Mouse (Mus musculus): ENCODE data around the gene Atf1.
A peak's percentile ranks its signal among the peaks of the same experiment; 100 is the strongest.
"Not testable (repeated sequence)": the region's sequence is repeated elsewhere in the genome, so short reads cannot be mapped to it uniquely, and the experiment has no call there.

Atf1 gene

DNA sequence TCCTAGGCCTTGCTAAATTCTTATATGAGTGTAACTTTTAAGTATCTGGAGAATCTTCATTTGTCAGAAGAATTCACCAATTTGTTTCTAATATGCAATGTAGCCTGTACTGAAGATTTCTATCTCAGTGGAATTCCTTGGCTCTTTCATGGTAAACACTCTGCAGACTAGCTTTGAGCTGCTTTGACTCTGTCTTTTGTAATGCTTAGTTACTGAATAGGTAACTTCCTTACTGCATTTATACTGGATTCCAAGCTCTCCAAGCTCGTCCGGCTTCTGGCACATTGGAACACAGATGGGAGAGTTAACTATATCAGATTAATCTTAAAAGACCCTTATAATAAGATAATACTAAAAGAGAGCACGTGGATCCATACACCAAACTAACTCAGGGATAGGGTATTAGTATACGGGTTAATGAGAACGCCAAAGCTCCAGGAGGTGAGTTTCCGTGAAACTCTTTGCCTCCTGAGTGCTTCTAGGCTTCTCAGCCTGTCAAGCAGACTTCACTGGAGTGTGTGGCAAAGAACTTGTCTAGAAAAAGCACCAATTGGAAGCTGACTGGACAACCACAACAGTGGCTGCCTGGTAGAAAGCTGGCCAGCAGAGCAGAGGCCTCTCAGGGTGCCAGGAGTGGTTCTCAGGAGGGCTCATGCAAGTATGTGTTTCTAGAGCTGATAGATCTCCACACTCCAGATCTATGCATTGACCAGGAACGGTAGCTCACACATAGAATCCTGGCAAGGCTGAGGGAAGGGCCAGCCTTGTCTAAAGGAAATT, 31.2 kb downstream of the Atf1 start:
- DNase-seq (ENCODE audit: low read depth, low spot score): no peak

DNA sequence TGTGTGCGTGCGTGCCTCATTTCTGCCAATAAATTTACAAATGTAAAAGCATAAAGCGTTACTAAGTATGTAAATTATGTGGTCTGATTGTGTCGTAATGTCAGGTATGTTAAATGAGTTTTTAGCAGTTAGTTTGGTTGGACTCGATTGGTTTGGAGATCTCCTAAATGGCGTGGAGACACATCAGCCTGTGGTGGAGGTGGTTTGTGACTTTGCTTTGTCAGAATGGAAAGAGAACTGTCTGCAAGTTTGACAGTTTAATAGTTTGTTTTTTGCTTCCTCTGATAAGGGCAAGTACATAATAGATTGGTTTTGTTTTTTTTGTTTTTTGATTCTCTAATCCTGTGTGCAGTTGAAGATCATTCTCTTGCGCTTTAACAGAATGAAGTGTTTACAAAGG, 32.7 kb downstream of the Atf1 start:
- DNase-seq (ENCODE audit: low read depth, low spot score): not testable (repeated sequence)

DNA sequence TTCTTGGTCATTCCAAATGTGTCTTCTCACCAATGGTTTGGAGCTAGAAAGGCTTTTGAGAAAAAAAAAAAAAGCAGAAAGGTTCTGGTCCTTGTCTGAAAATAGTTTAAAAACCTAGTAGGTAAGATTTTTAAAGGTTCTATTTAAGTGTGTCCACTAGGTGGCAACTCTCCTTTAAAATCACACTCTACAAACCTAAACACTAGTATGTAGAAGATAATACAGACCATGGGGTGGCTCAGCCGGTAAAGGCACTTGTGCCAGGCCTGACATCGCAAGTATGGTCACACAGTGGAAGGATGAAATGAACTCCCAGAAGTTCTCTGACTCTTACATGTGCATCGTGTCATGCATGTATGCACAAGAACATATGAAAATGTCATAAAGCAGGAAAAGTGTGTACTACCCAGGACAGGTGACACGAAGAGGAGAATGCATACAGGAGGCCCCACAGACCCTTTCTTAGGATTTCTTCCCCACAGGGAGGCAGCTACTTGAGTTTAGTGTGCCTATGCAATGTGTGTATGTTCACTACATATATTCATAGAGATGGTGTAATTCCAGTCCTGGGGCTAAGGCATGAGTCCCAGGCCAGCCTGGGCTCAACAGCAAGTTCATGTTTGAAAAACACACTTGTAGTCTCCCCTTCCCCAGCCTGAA, 35.8 kb downstream of the Atf1 start:
- DNase-seq (ENCODE audit: low read depth, low spot score): peak; percentile 2

DNA sequence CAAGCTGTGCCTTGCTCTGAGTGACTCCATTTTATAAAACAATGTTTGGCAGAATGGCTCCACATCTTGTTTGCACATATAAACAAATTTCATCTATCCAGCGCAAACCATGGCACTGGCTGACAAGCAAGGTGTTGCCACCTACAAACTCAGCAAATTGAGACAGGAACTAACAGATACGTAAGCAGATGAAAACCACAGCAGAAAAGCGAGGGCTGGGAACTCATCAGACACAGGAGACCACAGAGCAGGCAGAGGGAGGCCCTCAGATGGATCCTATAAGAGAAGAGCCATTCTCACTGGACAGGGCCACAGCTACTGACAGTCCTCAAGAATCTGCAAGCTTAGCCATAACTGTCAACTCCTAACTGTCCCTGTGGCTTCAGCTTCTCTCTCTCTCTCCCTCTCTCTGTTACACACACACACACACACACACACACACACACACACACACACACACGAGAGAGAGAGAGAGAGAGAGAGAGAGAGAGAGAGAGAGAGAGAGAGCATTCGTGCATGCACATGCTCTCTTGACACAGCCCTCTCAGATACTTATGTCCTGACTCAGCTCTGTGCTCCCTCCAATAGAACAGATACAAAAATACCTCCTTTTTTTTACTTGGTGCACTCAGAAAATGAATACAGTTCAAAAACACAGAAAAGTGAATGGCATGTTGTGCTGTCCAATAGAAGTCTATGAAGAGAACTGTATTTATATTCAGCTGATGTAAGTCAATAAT, 38.1 kb downstream of the Atf1 start:
- no peak for DNase-seq (ENCODE audit: low read depth, low spot score)

DNA sequence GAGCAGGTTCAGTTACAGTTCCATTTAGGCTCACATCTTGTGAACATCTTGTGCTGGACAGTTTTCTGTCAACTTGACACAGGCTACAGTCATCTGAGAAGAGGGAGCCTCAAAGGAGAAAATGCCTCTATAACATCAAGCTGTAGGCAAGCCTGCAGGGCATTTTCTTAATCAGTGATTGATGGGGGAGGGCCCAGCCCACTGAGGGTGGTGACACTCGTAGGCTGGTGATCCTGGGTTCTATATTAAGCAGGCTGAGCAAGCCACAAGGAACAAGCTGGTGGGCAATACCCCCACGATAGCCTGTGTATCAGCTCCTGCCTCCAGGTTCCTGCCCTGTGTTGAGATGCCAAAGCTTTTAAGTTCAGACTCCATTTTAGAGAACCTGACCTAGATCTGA, 41.3 kb downstream of the Atf1 start:
- DNase-seq (ENCODE audit: low read depth, low spot score): no peak

DNA sequence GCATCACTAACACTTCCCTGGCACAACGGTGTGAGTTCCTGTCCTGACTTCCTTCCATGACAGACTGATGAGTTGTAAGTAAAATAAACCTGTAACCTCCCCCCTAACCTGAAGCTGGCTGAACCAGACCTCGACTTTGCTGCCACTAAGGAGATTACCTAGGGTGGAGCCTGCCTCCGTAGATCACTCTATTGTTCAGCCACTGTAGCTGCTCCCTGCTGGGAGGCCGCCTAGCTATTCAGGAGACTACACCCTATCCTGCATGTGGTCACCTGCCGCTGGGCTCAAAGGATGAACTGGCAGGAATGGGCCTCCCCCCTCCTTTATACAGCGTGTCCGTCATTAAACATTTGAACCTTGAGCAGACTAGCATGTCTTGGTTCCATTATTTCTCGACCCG, 42.2 kb downstream of the Atf1 start:
- no peak for DNase-seq (ENCODE audit: low read depth, low spot score)

DNA sequence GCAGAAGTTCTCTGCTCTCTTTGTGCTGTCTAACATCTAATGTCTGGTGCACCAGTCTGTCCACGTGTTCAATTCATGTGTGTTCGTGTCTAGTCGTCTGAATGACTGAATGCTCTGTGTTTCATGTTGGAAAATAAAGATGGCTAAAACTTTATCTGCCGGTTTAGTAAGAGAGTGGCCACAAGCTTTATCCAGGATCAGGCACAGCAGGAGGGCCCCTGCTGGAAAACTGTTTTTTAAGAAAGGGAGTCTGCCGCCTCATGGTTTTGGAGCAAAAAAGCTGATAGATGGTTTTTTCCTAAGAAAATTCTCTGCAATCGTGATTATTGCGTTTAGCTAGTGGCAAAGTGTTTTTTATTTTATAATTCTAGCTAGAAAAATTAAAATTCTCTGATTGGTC, 43.0 kb downstream of the Atf1 start:
- DNase-seq (ENCODE audit: low read depth, low spot score): not testable (repeated sequence)

DNA sequence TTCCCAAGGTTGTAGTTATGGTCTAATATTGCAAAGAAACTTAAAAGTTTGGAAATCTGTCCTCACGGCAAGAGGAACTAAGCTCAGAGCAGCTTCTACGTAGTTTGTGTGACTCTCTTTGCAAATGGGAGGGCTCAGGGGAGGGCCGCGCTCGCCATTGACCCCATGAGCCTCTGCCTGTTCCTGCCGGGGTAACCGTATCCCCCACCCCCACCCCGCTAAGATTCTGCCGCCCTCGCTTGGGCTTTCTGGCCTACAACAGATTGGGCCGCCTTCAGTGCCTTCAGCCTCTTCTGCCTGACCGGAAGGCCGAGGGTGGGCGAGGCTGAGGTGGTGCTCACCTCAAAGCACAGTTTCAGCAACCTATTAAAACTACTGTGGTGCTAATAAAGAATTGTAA, 43.8 kb downstream of the Atf1 start:
- no peak for DNase-seq (ENCODE audit: low read depth, low spot score)

DNA sequence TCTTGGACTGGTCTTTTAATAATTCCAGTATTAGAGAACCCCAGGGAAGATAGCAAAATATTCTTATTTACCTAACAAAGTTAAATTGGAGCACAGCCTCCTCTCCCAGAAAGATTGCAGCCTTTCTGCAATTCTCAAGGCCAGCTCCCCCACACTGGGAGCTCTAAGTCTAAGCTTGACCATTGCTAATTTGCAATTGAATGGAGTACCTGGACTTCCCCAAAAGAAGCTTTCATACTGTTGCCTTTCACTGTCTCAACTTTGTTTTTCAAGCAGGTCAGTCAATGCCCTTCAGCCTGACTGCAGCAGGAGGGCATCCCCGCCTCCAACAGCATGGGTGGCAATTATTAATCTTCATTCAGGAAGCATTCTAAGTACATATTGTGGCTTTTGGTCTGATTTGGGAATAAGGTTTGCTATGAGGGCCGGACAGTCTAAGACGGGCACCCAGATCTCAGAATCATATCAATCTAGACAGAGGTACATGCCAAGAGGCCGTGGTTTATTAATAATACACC, 46.2 kb downstream of the Atf1 start:
- DNase-seq (ENCODE audit: low read depth, low spot score): not testable (repeated sequence)

DNA sequence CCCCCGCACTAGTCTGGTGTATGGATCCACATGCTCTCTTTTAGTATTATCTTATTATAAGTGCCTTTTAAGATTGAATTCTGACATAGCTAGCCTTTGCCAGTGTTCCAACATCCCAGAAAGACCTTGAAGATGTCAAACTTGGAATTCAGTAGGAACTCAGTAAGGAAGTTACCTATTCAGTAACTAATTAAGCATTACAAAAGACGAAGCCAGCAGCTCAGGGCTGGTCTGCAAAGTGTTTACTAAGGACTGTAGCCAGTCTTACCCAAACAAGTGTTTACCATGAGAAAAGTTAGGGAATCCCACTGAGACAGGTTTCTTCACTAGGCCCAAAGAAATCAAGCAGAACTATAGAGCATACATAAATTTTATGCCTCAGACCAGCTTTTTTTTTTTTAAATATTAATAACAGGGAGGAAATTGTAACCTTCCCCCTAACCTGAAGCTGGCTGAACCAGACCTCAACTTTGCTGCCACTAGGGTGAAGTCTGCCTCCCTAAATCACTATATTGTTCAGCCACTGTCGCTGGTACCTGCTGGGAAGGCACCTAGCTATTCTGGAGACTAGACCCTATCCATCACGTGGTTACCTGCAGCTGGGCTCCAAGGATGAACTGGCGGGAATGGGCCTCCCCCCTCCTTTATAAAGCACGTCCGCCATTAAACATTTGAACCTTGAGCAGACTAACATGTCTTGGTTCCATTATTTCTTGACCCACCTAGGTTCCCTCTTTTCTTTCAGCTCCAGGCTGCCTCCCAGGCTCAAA, 47.4 kb downstream of the Atf1 start:
- no peak for DNase-seq (ENCODE audit: low read depth, low spot score)

DNA sequence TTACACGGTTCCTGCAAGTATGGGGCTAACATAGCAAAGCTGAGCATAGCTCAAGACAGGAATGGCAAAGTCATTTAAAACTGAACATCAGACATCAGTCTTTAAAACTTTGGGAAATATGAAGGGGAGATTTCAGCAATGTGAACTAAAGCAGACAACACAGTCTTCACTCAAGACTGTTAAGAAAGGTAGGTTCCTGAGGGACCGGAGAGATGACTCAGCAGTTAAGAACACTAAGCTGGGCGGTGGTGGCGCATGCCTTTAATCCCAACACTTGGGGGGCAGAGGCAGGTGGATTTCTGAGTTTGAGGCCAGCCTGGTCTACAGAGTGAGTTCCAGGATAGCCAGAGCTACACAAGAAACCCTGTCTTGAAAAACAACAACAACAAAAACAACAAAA, 48.8 kb downstream of the Atf1 start:
- no peak for DNase-seq (ENCODE audit: low read depth, low spot score)

DNA sequence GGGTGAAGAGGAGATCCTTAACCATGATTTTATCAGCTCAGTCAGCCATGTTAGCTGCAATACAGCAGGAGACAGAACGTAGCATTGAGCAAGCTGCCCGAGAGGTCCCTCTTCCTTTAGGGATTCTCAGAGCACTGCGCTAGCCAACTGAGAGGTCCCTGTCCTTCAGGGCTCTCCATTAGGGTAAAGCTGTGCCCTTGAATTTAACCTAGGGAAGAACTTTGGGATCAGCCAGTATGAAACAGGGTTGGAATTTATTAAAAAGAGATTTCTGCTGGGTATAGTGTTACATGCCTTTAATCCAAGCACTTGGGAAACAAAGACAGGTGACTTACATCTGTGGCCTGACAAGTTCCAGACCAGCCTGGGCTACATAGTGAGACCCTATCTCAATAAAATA, 50.0 kb downstream of the Atf1 start:
- no peak for DNase-seq (ENCODE audit: low read depth, low spot score)

DNA sequence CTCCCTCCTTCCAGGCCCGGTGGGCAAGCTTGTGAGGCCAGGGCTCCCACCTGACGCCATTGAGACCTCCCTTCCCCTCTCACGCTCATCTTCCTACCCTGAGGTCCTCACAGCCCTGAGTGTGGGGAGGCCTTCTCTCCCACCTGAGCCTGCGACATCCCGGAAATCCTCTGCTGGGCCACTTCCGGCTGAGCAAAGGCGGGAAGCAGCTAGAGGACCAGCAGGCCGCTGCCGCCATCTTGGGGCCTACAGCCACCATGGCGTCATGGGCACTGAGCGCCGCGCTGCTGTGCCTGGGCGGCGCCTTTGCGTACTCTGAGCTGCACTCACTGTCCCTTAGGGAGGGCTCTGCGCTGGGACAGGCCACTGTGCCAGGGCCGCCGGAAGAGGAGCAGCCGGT, 53.0 kb downstream of the Atf1 start, which contains the start of gene Tmprss12:
Gene Tmprss12 (plus strand): TSS at position 212 of the 400 bp plus-strand sequence.
- no peak for DNase-seq (ENCODE audit: low read depth, low spot score)

DNA sequence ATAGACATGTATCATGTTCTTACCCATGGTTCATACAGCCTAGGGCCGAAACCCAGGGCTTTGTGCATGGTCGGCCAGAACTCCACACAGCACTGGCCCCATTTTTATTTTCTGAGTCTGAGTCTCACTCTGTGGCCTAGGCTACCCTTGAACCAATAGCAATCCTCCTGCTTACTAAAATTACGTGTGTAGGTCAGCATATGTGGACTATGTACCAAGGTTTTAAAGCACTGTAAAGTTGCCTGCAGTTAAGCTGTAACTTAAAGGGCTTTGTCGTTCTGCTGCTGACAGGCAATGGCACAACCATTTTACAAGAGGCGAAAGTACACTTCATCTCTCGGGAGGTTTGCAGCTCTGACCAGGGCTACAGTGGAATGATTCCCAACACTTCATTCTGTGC, 61.4 kb downstream of the Atf1 start:
- DNase-seq (ENCODE audit: low read depth, low spot score): no peak

DNA sequence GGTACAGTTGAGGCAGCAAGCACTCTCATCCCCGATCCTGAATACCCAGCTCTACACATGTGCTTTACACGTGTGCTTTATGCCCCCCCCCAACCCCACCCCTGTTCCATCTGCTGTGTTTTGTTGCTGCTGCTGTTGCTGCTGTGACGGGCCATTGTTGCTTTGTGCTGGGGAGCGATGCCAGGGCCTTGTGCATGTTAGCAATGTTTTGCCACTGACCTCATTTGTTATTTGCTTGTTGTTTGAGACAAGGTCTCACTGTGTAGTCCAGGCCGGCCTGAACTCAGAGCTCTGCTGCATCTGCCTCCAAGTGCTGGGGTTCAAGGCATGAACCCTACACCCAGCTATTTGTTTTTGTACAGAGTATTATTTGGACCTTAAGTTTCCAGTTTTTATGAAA, 63.2 kb downstream of the Atf1 start:
- no peak for DNase-seq (ENCODE audit: low read depth, low spot score)

DNA sequence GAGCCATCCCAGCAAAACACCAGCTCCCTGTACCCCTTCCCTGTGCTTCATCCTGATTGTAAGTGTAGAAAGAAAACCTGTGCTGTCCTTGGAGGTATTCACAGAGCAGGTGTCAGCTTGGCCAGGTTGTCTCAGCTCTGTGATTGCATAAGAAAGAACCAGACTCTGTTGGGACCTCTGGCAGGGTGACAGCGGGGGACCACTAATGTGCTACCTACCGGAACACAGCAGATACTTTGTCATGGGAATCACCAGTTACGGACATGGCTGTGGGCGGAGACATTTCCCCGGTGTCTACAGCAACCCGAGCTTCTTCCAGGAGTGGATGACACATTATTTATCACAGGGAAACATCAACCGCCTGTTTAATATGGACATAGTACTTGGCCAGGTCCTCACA, 64.7 kb downstream of the Atf1 start:
- no peak for DNase-seq (ENCODE audit: low read depth, low spot score)

DNA sequence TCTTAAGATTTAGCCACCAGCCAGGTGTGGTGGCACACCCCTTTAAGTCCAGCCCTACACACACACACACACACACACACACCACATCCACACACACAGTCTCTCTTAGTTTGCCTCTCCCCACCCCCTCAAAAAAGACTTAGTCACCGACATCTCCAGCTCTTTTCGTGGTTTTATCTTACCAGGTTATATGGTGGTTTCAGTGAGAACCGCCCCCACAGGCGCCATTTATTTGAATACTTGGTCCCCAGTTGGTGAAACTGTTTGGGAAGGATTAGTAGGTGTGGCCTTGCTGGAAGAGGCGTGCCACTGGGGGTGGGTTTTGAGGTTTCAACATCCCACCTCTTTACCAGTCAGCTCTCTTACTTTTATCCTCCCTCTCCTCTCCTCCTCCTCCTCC, 70.2 kb downstream of the Atf1 start:
- no peak for DNase-seq (ENCODE audit: low read depth, low spot score)

DNA sequence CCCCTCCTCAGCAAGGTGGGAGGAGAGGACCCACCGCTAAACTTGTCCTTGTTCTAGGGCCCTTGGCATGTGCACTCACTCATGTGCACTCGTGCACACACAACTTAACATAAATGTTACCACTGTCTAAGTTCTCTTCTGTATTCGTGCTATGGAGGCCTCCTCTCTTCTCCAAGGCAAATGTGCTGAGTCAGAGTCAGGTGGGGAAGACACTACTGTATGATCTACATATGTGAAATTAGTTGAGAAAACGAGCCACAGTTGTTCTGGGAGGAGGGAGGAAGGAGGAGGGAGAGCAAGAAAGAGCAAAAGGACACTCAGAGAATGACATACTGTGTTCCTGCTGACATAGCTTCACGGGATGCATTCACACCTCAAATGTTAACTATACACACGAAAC, 72.9 kb downstream of the Atf1 start:
- DNase-seq (ENCODE audit: low read depth, low spot score): no peak

DNA sequence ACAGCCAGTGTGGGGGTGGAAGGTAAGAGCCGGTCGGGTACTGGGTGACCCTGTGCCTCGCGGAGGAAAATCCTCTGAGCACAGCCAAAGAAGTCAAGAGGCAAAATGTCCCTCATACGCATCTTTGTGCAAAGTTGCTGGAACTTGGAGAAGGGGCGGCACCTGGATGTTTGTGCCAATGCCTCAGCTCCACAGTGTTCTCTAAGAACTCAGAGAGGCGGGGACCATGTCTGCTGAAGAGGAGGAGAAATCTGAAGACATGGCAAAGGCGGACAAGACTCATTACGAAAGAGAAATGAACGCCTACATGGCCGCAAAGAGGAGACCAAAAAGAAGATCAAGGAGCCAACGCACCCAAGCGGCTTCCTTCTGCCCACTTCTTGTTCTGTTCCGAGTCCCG, 73.9 kb downstream of the Atf1 start:
- no peak for DNase-seq (ENCODE audit: low read depth, low spot score)

DNA sequence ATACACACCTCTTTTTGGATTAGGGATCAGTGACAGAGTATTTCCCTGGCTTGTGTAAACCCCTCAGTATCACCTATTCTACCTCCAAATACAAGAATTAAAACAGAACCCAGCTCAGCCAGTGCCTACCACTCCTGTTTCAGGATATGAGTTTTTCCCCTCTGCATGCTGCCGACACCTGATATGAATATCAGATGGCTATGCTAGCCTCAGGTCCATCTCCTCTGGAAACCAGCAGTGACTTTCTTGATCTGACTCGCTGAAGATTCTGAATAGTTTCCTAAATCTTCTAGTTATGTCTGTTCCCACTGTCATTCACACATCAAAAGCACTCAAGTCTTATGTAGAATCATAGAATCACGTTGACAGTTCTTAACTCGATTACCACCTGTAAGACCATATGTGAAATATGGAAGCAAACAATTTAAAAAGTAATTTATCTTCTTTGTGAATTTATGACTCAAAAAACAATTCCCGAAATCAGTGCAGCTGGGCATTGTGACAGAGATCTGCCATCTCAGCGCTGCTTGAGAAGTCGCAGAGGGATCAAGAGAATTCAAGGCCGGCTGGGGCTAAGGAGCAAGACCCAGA, 75.9 kb downstream of the Atf1 start:
- DNase-seq (ENCODE audit: low read depth, low spot score): no peak

All from brain, embryonic 18.5 days (tissue).